Mouse (Mus musculus): ENCODE measurements around the gene Supt5. TPM values are rescaled to one million over a fixed set of nuclear protein-coding genes. Genes with fewer than 3 reads are reported as not detected.

Supt5 gene
- polyA plus RNA-seq, 1 experiment, result 245 TPM

DNA sequence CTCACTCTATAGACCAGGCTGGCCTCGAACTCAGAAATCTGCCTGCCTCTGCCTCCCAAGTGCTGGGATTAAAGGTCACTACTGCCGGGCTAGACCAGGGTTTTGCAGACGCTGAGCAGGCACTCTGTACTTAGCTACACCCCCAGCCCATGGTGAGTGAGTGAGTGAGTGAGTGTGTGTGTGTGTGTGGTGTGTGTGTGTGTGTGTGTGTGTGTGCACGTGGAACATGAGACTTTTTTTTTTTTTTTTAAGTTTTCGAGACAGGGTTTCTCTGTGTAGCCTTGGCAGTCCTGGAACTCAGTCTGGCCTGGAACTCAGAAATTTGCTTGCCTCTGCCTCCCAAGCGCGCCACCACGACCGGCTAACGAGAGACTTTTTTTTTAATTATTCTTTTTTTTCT is 36.1 kb upstream of the Supt5 start:
- Histone ChIP-seq H3K27ac (ENCODE audit: control insufficient read depth, insufficient read depth, low read length) (peak overlapping the region; percentile 99), H3K4me3 (ENCODE audit: control insufficient read depth, insufficient read depth, low read length) (peak overlapping the region; percentile 60), H3K36me3 (ENCODE audit: control insufficient read depth, insufficient read depth, low read length) (peaks cover 13% of the 10 kb centered on the region), H3K27me3 (ENCODE audit: control insufficient read depth, insufficient read depth, low read length) (no peaks in the 10 kb centered on the region), H3K4me1 (replicated peaks; ENCODE audit: control insufficient read depth, insufficient read depth, low read length) (peaks cover 46% of the 10 kb centered on the region)
- whole genome bisulfite sequencing, result 58% methylated on average over 10 of the region's 10 CpGs
- no peak for TF ChIP-seq CTCF (IDR thresholded peaks at IDR 0.05; ENCODE audit: borderline replicate concordance, control insufficient read depth, extremely low read depth, insufficient read depth, low read length, poor library complexity)
- no peak for TF ChIP-seq POLR2A (IDR thresholded peaks at IDR 0.05; ENCODE audit: control insufficient read depth, extremely low read depth, insufficient read depth, low read length, poor library complexity)
- DNase-seq, result no peak

DNA sequence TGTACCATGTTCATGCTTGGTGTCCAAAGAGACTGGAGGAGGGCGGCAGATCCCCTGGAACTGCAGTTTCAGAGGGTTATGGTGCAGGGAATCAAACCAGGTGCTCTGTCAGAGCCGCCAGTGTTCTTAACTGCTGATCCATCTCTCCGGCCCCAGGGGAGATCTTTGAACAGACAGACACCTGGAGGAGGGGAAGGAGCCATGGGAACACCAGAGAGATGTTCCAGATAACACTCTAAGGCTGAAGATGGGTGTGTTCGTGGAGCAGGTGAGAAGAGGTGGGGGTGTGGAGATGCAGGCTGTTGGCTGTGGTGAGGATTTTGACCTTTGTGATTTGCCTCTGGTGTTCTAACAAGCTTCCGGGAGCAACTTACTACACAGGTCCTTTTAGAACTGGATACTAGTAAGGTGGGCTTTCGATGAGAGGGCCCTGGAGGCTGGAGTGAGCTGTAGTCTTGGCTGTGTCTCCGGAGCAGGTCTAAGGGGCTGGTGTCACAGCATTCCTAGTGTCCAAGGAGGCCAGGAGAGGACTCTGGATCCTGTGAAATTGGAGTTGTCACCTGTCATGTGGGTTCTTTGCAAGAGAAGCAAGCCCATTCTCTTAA is 35.4 kb upstream of the Supt5 start:
- 71% methylated on average over 7 of the region's 7 CpGs for WGBS

GRCm38 (mm10) chr7:28373131-28373581 is 34.6 kb upstream of the Supt5 start:
- Histone ChIP-seq H3K27ac (ENCODE audit: control insufficient read depth, insufficient read depth, low read length) (peak overlapping the region; percentile 84), H3K36me3 (ENCODE audit: control insufficient read depth, insufficient read depth, low read length) (peaks cover 11% of the 10 kb centered on the region), H3K4me3 (ENCODE audit: control insufficient read depth, insufficient read depth, low read length) (peak overlapping the region; percentile 97), H3K27me3 (ENCODE audit: control insufficient read depth, insufficient read depth, low read length) (no peaks in the 10 kb centered on the region), H3K4me1 (replicated peaks; ENCODE audit: control insufficient read depth, insufficient read depth, low read length) (peaks cover 47% of the 10 kb centered on the region)
- TF ChIP-seq CTCF (IDR thresholded peaks at IDR 0.05; ENCODE audit: borderline replicate concordance, control insufficient read depth, extremely low read depth, insufficient read depth, low read length, poor library complexity), result no peak
- WGBS, result under 1% methylated on average over 9 of the region's 9 CpGs
- DNase-seq, result peak; percentile 78

More for the DNA sequence above, 35.4 kb upstream of the Supt5 start:
- TF ChIP-seq POLR2A (IDR thresholded peaks at IDR 0.05; ENCODE audit: control insufficient read depth, extremely low read depth, insufficient read depth, low read length, poor library complexity), result no peak
- TF ChIP-seq CTCF (IDR thresholded peaks at IDR 0.05; ENCODE audit: borderline replicate concordance, control insufficient read depth, extremely low read depth, insufficient read depth, low read length, poor library complexity), result no peak
- no peak overlapping the region for H3K4me3 ChIP-seq (ENCODE audit: control insufficient read depth, insufficient read depth, low read length)
- DNase-seq, result no peak
- peaks cover 47% of the 10 kb centered on the region for H3K4me1 ChIP-seq (replicated peaks; ENCODE audit: control insufficient read depth, insufficient read depth, low read length)
- H3K27me3 ChIP-seq (ENCODE audit: control insufficient read depth, insufficient read depth, low read length), result no peaks in the 10 kb centered on the region
- H3K27ac ChIP-seq (ENCODE audit: control insufficient read depth, insufficient read depth, low read length), result peak overlapping the region; percentile 99
- H3K36me3 ChIP-seq (ENCODE audit: control insufficient read depth, insufficient read depth, low read length), result peaks cover 13% of the 10 kb centered on the region

- Histone ChIP-seq H3K27ac (ENCODE audit: control insufficient read depth, insufficient read depth, low read length) (peak within 1 kb of the TSS; percentile 84), H3K4me1 (replicated peaks; ENCODE audit: control insufficient read depth, insufficient read depth, low read length) (peaks cover 43% of the 10 kb centered on the region), H3K36me3 (ENCODE audit: control insufficient read depth, insufficient read depth, low read length) (peaks cover 5% of the 10 kb centered on the region), H3K27me3 (ENCODE audit: control insufficient read depth, insufficient read depth, low read length) (no peaks in the 10 kb centered on the region), H3K4me3 (ENCODE audit: control insufficient read depth, insufficient read depth, low read length) (peak within 1 kb of the TSS; percentile 97)
- TF ChIP-seq CTCF (IDR thresholded peaks at IDR 0.05; ENCODE audit: borderline replicate concordance, control insufficient read depth, extremely low read depth, insufficient read depth, low read length, poor library complexity) (peak; percentile 97), POLR2A (IDR thresholded peaks at IDR 0.05; ENCODE audit: control insufficient read depth, extremely low read depth, insufficient read depth, low read length, poor library complexity) (peak; percentile 51)
- under 1% methylated on average over 62 of the region's 66 CpGs for WGBS
- DNase-seq, result peak; percentile 96
Observed at GRCm38 (mm10) chr7:28372251-28373108, 33.9 kb upstream of the Supt5 start, which contains the start of gene Plekhg2. Plekhg2 (minus strand) TSS chr7:28372599.

GRCm38 (mm10) chr7:28371514-28371989 is 33.0 kb upstream of the Supt5 start:
- TF ChIP-seq CTCF (IDR thresholded peaks at IDR 0.05; ENCODE audit: borderline replicate concordance, control insufficient read depth, extremely low read depth, insufficient read depth, low read length, poor library complexity) (no peak), POLR2A (IDR thresholded peaks at IDR 0.05; ENCODE audit: control insufficient read depth, extremely low read depth, insufficient read depth, low read length, poor library complexity) (peak; percentile 64; the same call in 1 of the 2 replicates)
- Histone ChIP-seq H3K4me1 (replicated peaks; ENCODE audit: control insufficient read depth, insufficient read depth, low read length) (peaks cover 39% of the 10 kb centered on the region), H3K36me3 (ENCODE audit: control insufficient read depth, insufficient read depth, low read length) (peaks cover 8% of the 10 kb centered on the region; the same call in 1 of the 2 replicates), H3K4me3 (ENCODE audit: control insufficient read depth, insufficient read depth, low read length) (peak overlapping the region; percentile 97), H3K27ac (ENCODE audit: control insufficient read depth, insufficient read depth, low read length) (peak overlapping the region; percentile 81), H3K27me3 (ENCODE audit: control insufficient read depth, insufficient read depth, low read length) (no peaks in the 10 kb centered on the region)
- DNase-seq, result peak; percentile 83
- under 1% methylated on average over 42 of the region's 43 CpGs for WGBS

GRCm38 (mm10) chr7:28370977-28371513 is 32.5 kb upstream of the Supt5 start:
- no peak for TF ChIP-seq POLR2A (IDR thresholded peaks at IDR 0.05; ENCODE audit: control insufficient read depth, extremely low read depth, insufficient read depth, low read length, poor library complexity)
- no peak for TF ChIP-seq CTCF (IDR thresholded peaks at IDR 0.05; ENCODE audit: borderline replicate concordance, control insufficient read depth, extremely low read depth, insufficient read depth, low read length, poor library complexity)
- Histone ChIP-seq H3K36me3 (ENCODE audit: control insufficient read depth, insufficient read depth, low read length) (peaks cover 8% of the 10 kb centered on the region; the same call in 1 of the 2 replicates), H3K4me1 (replicated peaks; ENCODE audit: control insufficient read depth, insufficient read depth, low read length) (peaks cover 35% of the 10 kb centered on the region), H3K4me3 (ENCODE audit: control insufficient read depth, insufficient read depth, low read length) (peak overlapping the region; percentile 97), H3K27me3 (ENCODE audit: control insufficient read depth, insufficient read depth, low read length) (no peaks in the 10 kb centered on the region), H3K27ac (ENCODE audit: control insufficient read depth, insufficient read depth, low read length) (peak overlapping the region; percentile 81)
- WGBS, result 25% methylated on average over 11 of the region's 11 CpGs
- no peak for DNase-seq

All from thymus, adult 2 months (tissue).